Mouse (Mus musculus) ovary, adult 18-20 months (tissue): ENCODE results near the gene Fibcd1.

Experiments
- DNase-seq: peaks from one replicate; pipeline ENCODE4 v3.0.0; 2022; ENCODE audit warnings: low spot score, mixed read lengths

Gene Fibcd1

DNA sequence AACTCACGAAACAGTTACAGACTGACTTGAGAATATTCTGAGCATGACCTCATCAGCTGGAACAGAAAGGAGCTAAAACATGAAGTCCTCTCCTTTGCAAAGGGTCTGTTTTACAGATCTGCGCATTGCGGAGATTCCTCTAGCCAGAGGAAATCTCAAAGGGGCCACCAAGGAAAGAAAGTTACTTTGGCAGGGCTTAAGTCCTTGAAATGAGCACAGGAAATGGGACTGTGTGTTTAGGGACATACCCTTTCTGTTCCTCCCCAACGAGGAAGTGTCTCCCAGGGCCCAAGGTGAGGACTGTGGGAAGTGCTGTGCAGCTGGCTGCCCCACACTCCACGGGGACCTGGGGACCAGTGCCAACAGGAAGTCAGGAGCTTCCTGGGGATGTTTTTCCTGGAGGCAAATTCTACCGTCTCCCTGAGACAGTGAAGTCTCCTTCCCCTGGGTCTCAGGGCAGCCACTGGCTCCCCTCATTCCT, 76.1 kb downstream of the Fibcd1 start:
- peak; percentile 43 for DNase-seq

DNA sequence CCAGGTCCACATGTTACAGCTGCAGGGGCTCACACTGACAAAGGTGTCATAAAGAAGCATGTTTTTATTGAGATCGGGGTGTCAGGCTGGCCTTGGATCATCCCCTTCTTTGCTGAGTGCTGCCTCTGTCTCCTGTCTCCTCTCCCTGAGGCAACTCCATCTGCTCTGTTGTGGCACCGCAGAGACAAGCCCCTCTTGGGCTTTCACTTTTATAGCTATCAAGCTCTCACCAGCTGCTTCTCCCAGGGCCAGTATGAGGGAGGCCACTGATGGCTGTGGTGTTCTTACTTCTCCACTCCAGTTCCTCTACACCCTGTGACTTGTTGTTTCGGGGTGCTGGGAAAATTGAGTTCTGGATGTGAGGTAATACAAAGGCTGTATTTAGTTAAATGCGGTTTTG, 76.7 kb downstream of the Fibcd1 start:
- no peak for DNase-seq

DNA sequence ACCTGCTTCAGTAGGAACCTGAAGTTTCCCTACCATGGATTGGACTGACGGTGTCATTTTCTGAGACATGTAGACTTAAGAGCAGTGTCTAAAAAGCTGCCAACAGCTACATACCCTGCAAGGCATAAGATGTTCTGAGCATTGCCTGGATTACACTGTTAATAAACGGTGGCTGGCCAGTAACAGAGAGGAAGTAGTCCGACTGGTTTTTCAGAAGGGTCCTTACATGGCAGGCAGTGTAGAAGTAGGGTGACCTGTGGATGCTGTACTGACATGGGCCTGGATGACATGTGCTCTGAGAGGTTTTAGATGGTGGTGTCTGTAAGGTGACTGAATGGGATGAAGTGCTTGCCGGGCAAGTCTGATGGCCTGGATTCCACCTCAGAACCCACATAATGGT, 78.0 kb downstream of the Fibcd1 start:
- DNase-seq, result no peak

DNA sequence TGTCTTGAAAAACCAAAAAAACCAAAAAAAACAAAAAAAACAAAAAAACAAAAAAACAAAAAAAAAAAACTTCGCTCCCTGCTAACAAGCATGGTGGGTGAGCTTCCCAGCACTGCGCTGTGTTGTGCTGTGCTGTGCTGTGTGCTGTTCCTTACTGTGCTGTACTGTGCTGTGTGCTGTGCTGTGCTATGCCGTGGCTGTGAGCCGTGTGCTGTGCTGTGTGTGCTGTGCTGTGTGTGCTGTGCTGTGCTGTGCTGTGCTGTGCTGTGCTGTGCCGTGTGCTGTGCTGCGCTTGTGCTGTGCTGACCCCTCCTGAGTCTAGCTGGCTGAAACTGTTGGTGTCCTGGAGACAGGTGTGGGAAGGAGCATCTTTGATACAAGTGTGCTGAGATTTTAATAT, 78.7 kb downstream of the Fibcd1 start:
- DNase-seq, result no peak
